Mouse (Mus musculus) heart, embryonic 13.5 days (tissue): Measurements from ENCODE around the gene Pithd1. TPM values are rescaled to one million over a fixed set of nuclear protein-coding genes. Genes with fewer than 3 reads are reported as not detected.

ENCODE experiments used
- ATAC-seq: fragments of 200-750 bp; cut with Nextera tagmentation; 2 replicates; pipeline ENCODE4 v1.8.0; 2017; ENCODE audit warnings: moderate TSS enrichment; ENCODE audit not compliant: insufficient number of reproducible peaks, low FRiP score, low TSS enrichment; ENCODE audit errors: extremely low read depth
- H3K27ac ChIP-seq: fragments of 300-500 bp; sonication (generic); replicated peaks from 2 replicates; pipeline ENCODE4 v1.5.1; 2015; ENCODE audit warnings: moderate library complexity, mild to moderate bottlenecking, inconsistent platforms
- H3K27me3 ChIP-seq: fragments of 300-500 bp; sonication (generic); replicated peaks from 2 replicates; pipeline ENCODE4 v1.6.1; 2015; ENCODE audit warnings: mild to moderate bottlenecking, inconsistent platforms
- H3K36me3 ChIP-seq: fragments of 300-500 bp; sonication (generic); 2 replicates; pipeline ENCODE4 v1.6.1; 2015; ENCODE audit warnings: mild to moderate bottlenecking, inconsistent platforms
- H3K4me1 ChIP-seq: fragments of 300-500 bp; sonication (generic); 2 replicates; pipeline ENCODE4 v1.6.1; 2015; ENCODE audit warnings: inconsistent platforms
- H3K4me2 ChIP-seq: fragments of 300-500 bp; sonication (generic); 2 replicates; pipeline ENCODE4 v1.6.1; 2015; ENCODE audit warnings: inconsistent platforms, mild to moderate bottlenecking, moderate library complexity
- H3K4me3 ChIP-seq: fragments of 300-500 bp; sonication (generic); 2 replicates; pipeline ENCODE4 v1.5.1; 2015; ENCODE audit warnings: moderate library complexity, mild to moderate bottlenecking, inconsistent platforms
- H3K9ac ChIP-seq: fragments of 300-500 bp; sonication (generic); 2 replicates; pipeline ENCODE4 v1.6.1; 2015; ENCODE audit warnings: inconsistent platforms, mild to moderate bottlenecking, moderate library complexity
- H3K9me3 ChIP-seq: fragments of 300-500 bp; sonication (generic); 2 replicates; pipeline ENCODE4 v1.6.1; 2016; ENCODE audit warnings: inconsistent platforms
- WGBS: fragments of 180-500 bp; shearing (Covaris S2); methylation state at CpG from one replicate; pipeline ENCODE4 v1.1.7; 2015; ENCODE audit warnings: mixed read lengths; 5-methylcytosine and 5-hydroxymethylcytosine counted together
- polyA plus RNA-seq: library from polyadenylated mRNA; unstranded; fragments of >200 nt; fragmentation: Nextera tagmentation; extraction: Ambion mirVana; gene quantifications from 2 replicates; pipeline ENCODE4 v1.2.1, GENCODE M21; 2015

Gene Pithd1
- polyA plus RNA-seq, 1 experiment from 2014 or later, result 39.2 TPM

DNA sequence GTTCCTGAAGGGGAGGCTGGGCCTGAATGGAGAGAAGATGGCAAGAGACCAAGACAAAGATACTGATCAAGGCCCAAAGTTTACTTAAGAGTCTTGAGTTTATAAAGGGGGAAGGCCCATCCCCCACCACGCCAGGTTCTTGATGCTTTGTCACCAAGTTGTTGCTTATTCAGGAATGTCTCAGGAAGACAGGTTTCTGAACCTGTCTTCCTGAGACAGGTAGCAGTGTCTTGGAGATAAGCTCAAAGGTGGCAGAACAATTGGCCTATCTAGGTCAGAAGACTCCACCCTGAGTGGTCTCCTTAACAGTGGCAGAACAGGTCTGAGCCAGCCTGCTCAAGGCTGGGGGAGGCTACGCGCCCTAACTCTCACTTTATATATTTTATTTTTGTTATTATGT, 60.2 kb downstream of the Pithd1 start:
- 82% methylated on average over 3 of the region's 3 CpGs for WGBS
- Histone ChIP-seq H3K4me1 (peaks cover 17% of the 10 kb centered on the region), H3K36me3 (peaks cover 55% of the 10 kb centered on the region), H3K27me3 (no peaks in the 10 kb centered on the region), H3K9me3 (no peaks in the 10 kb centered on the region), H3K4me2 (no peak overlapping the region), H3K4me3 (no peak overlapping the region), H3K9ac (no peak overlapping the region), H3K27ac (no peak overlapping the region)
- ATAC-seq, result no peak

DNA sequence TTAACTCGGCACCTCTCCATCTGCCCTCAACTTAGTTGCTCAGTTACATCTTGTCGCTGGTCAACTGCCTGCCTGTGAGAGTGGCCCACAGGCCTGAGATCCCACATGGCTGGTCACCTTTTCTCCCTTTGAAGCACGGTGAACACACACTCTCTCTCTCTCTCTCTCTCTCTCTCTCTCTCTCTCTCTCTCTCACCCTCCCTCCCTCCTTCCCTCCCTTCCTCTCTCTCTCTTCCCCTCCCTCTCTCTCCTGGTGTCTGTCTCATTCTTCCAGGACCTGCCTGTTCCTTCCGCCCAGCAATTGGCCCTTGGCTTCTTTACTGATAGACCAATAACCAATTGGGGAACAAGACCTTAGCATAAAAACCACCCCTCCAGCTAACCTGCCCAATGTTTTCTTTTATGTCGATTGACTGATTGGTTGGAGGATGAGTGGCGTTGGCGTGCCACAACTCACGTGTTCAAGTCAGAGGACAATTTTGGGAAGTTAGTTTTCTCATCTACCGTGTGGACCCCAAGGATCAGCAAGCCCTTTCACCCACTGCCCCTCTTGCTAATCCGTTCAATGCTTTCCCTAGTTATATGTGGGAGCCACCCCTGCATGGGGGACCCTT, 60.8 kb downstream of the Pithd1 start:
- ATAC-seq, result no peak
- H3K4me3 ChIP-seq, result no peak overlapping the region
- no peak overlapping the region for H3K9ac ChIP-seq
- H3K27ac ChIP-seq, result no peak overlapping the region
- peaks cover 23% of the 10 kb centered on the region for H3K4me1 ChIP-seq
- H3K27me3 ChIP-seq, result no peaks in the 10 kb centered on the region
- 70% methylated on average over 10 of the region's 10 CpGs for WGBS
- peaks cover 51% of the 10 kb centered on the region for H3K36me3 ChIP-seq
- no peak overlapping the region for H3K4me2 ChIP-seq
- no peaks in the 10 kb centered on the region for H3K9me3 ChIP-seq

Other genes with a start within 250 kb of the Pithd1 start
- 0.23 and 0.37 TPM in 2 replicates for gene Myom3, start 227.5 kb downstream of the Pithd1 start, polyA plus RNA-seq
- gene Srsf10, start 131.5 kb downstream of the Pithd1 start, polyA plus RNA-seq, result 130 and 140 TPM in 2 replicates
- gene Pnrc2, start 113.4 kb downstream of the Pithd1 start, polyA plus RNA-seq, result 114 and 125 TPM in 2 replicates
- 0.29 and 0.36 TPM in 2 replicates for gene Cnr2, start 91.9 kb downstream of the Pithd1 start, polyA plus RNA-seq
- 46.0 and 47.9 TPM in 2 replicates for gene Fuca1, start 66.5 kb downstream of the Pithd1 start, polyA plus RNA-seq
- gene Hmgcl, start 40.8 kb downstream of the Pithd1 start, polyA plus RNA-seq, result 73.0 and 81.6 TPM in 2 replicates
- 23.6 and 28.7 TPM in 2 replicates for gene Gale, start 23.5 kb downstream of the Pithd1 start, polyA plus RNA-seq
- 65.5 and 75.4 TPM in 2 replicates for gene Lypla2, start 14.6 kb downstream of the Pithd1 start, polyA plus RNA-seq
- gene Eloa, start 34.5 kb upstream of the Pithd1 start, polyA plus RNA-seq, result 28.5 and 29.4 TPM in 2 replicates
- gene Rpl11, start 66.2 kb upstream of the Pithd1 start, polyA plus RNA-seq, result 270 and 324 TPM in 2 replicates
- gene Id3, start 156.2 kb upstream of the Pithd1 start, polyA plus RNA-seq, result 288 and 305 TPM in 2 replicates
- gene E2f2, start 185.1 kb upstream of the Pithd1 start, polyA plus RNA-seq, result 6.2 and 6.6 TPM in 2 replicates
- gene Asap3, start 219.1 kb upstream of the Pithd1 start, polyA plus RNA-seq, result 2.6 and 3.4 TPM in 2 replicates